Mouse (Mus musculus) forebrain, embryonic 11.5 days (tissue): ENCODE data around the gene Vmn1r3. TPM values are rescaled to one million over a fixed set of nuclear protein-coding genes. Genes with fewer than 3 reads are reported as not detected.
"Not testable (repeated sequence)": the region's sequence is repeated elsewhere in the genome, so short reads cannot be mapped to it uniquely, and the experiment has no call there.

Experiments
- ATAC-seq: fragments of 200-750 bp; cut with Nextera tagmentation; replicated peaks from 2 replicates; pipeline ENCODE4 v1.8.0; 2017; ENCODE audit warnings: moderate TSS enrichment; ENCODE audit not compliant: low FRiP score
- DNase-seq: peaks from one replicate; pipeline ENCODE4 v3.0.0-alpha.2; 2017; ENCODE audit warnings: low spot score
- H3K27ac ChIP-seq: fragments of 300-500 bp; sonication (generic); 2 replicates; pipeline ENCODE4 v1.5.1; 2014; ENCODE audit warnings: low read depth, low read length
- H3K27me3 ChIP-seq: fragments of 300-500 bp; sonication (generic); 2 replicates; pipeline ENCODE4 v1.6.1; 2014; ENCODE audit warnings: mild to moderate bottlenecking, low read length, mixed read lengths; ENCODE audit not compliant: control insufficient read depth, insufficient read depth
- H3K36me3 ChIP-seq: fragments of 300-500 bp; sonication (generic); 2 replicates; pipeline ENCODE4 v1.6.1; 2014; ENCODE audit warnings: mild to moderate bottlenecking, low read length, moderate library complexity, mixed read lengths; ENCODE audit not compliant: control insufficient read depth, insufficient read depth
- H3K4me1 ChIP-seq: fragments of 300-500 bp; sonication (generic); replicated peaks from 2 replicates; pipeline ENCODE4 v1.6.1; 2014; ENCODE audit warnings: low read length, mixed read lengths; ENCODE audit not compliant: control insufficient read depth, insufficient read depth
- H3K4me2 ChIP-seq: fragments of 300-500 bp; sonication (generic); 2 replicates; pipeline ENCODE4 v1.6.1; 2014; ENCODE audit warnings: low read depth, mild to moderate bottlenecking, low read length, moderate library complexity, mixed read lengths; ENCODE audit not compliant: severe bottlenecking
- H3K4me3 ChIP-seq: fragments of 300-500 bp; sonication (generic); 2 replicates; pipeline ENCODE4 v1.5.1; 2014; ENCODE audit warnings: low read depth, low read length
- H3K9ac ChIP-seq: fragments of 300-500 bp; sonication (generic); 2 replicates; pipeline ENCODE4 v1.6.1; 2014; ENCODE audit warnings: low read length
- H3K9me3 ChIP-seq: fragments of 300-500 bp; sonication (generic); 2 replicates; pipeline ENCODE4 v1.6.1; 2016; ENCODE audit warnings: low read length, mixed read lengths; ENCODE audit not compliant: control insufficient read depth
- WGBS: fragments of 180-500 bp; shearing (Covaris S2); extraction: QIAGEN DNeasy Blood & Tissue Kit; methylation state at CpG from one replicate; pipeline ENCODE4 v1.1.7; 2014; 5-methylcytosine and 5-hydroxymethylcytosine counted together
- polyA plus RNA-seq: library from polyadenylated mRNA; unstranded; fragments of >200 nt; fragmentation: Nextera tagmentation; extraction: Ambion mirVana; gene quantifications from 2 replicates; pipeline ENCODE4 v1.2.1, GENCODE M21; 2014

Gene Vmn1r3
- polyA plus RNA-seq = not detected in 2 replicates

GRCm38 (mm10) chr4:3185258-3185657 is at the start of gene Vmn1r3:
TSS of gene Vmn1r3 (minus strand) at chr4:3185358.
- not testable (repeated sequence) for H3K4me3 ChIP-seq, DNase-seq, ATAC-seq, H3K4me2 ChIP-seq, H3K27ac ChIP-seq, H3K27me3 ChIP-seq, H3K4me1 ChIP-seq, H3K36me3 ChIP-seq, H3K9ac ChIP-seq
- peaks cover 12% of the 10 kb centered on the region for H3K9me3 ChIP-seq
- WGBS = 89% methylated on average over 1 of the region's 1 CpGs

- no peaks in the 10 kb centered on the region for H3K4me1 ChIP-seq
- H3K9me3 ChIP-seq = peaks cover 38% of the 10 kb centered on the region
These were observed 46.9 kb upstream of the Vmn1r3 start for GRCm38 (mm10) chr4:3232053-3232452.

GRCm38 (mm10) chr4:3230908-3231684 is 45.9 kb upstream of the Vmn1r3 start:
- Histone ChIP-seq H3K4me1 (no peaks in the 10 kb centered on the region), H3K4me3 (peak overlapping the region; percentile 22), H3K9ac (no peak overlapping the region), H3K4me2 (peak overlapping the region; percentile 51), H3K27me3 (no peaks in the 10 kb centered on the region), H3K9me3 (peaks cover 41% of the 10 kb centered on the region), H3K36me3 (no peaks in the 10 kb centered on the region), H3K27ac (no peak overlapping the region)
- ATAC-seq (no peak), DNase-seq (no peak)
- 6% methylated on average over 33 of the region's 48 CpGs for WGBS

More at GRCm38 (mm10) chr4:3232053-3232452, 46.9 kb upstream of the Vmn1r3 start:
- DNase-seq = no peak
- Histone ChIP-seq H3K27ac (no peak overlapping the region), H3K4me3 (no peak overlapping the region), H3K36me3 (no peaks in the 10 kb centered on the region), H3K4me2 (no peak overlapping the region), H3K27me3 (no peaks in the 10 kb centered on the region), H3K9ac (no peak overlapping the region)
- 70% methylated on average over 6 of the region's 6 CpGs for WGBS
- ATAC-seq = no peak

- Histone ChIP-seq H3K4me1 (no peaks in the 10 kb centered on the region), H3K9me3 (peaks cover 49% of the 10 kb centered on the region), H3K4me3 (no peak overlapping the region), H3K36me3 (no peaks in the 10 kb centered on the region), H3K27ac (no peak overlapping the region), H3K27me3 (no peaks in the 10 kb centered on the region), H3K9ac (no peak overlapping the region), H3K4me2 (no peak overlapping the region)
- WGBS = 74% methylated on average over 4 of the region's 4 CpGs
- no peak for DNase-seq
- no peak for ATAC-seq
These were observed 44.4 kb upstream of the Vmn1r3 start for GRCm38 (mm10) chr4:3229532-3229931.

GRCm38 (mm10) chr4:3228476-3228875 is 43.3 kb upstream of the Vmn1r3 start:
- Histone ChIP-seq H3K36me3 (no peaks in the 10 kb centered on the region), H3K4me3 (no peak overlapping the region), H3K27me3 (no peaks in the 10 kb centered on the region), H3K4me2 (no peak overlapping the region), H3K27ac (no peak overlapping the region), H3K4me1 (no peaks in the 10 kb centered on the region), H3K9me3 (peaks cover 49% of the 10 kb centered on the region), H3K9ac (no peak overlapping the region)
- DNase-seq = peak; percentile 68
- peak; percentile 31; the same call in 1 of the 2 replicates for ATAC-seq
- WGBS = 67% methylated on average over 4 of the region's 4 CpGs

- Histone ChIP-seq H3K4me2 (no peak overlapping the region), H3K4me3 (no peak overlapping the region), H3K27me3 (no peaks in the 10 kb centered on the region), H3K36me3 (no peaks in the 10 kb centered on the region), H3K9ac (no peak overlapping the region), H3K9me3 (peaks cover 46% of the 10 kb centered on the region), H3K27ac (no peak overlapping the region), H3K4me1 (no peaks in the 10 kb centered on the region)
- WGBS = 67% methylated on average over 5 of the region's 5 CpGs
- no peak for DNase-seq
- no peak for ATAC-seq
These were observed 42.6 kb upstream of the Vmn1r3 start for GRCm38 (mm10) chr4:3227751-3228150.

DNA sequence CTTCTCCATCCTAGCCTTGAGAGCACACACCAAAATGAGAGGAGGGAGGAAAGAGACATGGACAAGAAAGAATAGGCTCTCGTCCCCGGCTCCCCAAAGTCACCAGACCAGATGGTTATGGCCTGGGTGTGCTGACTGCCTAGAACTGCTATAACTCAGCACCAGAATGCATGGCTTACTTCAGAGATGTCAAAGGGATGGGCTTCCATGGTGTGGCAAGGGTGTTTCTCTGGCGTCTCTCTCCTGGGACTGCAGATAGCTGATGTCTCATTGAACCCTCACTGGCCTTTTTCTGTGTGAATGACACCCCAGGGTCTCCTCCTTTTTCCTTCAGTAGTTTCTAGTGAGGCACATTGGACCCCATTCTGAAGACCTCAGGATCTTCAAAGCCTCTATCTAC is 41.3 kb upstream of the Vmn1r3 start:
- ATAC-seq (no peak), DNase-seq (no peak)
- Histone ChIP-seq H3K9me3 (peaks cover 40% of the 10 kb centered on the region), H3K4me3 (no peak overlapping the region), H3K4me1 (no peaks in the 10 kb centered on the region), H3K4me2 (no peak overlapping the region), H3K27ac (no peak overlapping the region), H3K9ac (no peak overlapping the region), H3K36me3 (no peaks in the 10 kb centered on the region), H3K27me3 (no peaks in the 10 kb centered on the region)
- WGBS = 75% methylated on average over 3 of the region's 3 CpGs

DNA sequence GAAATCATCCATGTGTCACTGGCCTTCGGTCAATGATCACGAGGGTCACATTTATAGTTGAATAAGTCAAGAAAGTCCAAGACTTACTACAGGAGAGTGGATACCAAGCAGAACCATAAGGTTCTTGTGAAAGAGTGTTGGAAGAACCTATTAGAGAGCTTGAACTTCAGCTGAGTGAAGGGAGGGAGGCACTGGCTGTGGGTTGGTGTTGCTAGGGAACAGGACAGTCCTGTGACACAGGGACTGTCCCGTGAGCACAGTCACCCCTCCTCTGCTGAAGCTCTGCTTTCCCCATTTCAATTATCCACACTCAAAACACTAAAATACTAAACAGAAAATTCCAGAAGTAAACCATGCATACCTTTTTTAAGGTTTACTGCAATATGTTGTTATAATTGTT is 40.3 kb upstream of the Vmn1r3 start:
- DNase-seq, H3K36me3 ChIP-seq, H3K27me3 ChIP-seq, ATAC-seq, H3K9ac ChIP-seq, H3K4me1 ChIP-seq, H3K4me3 ChIP-seq, H3K4me2 ChIP-seq, H3K27ac ChIP-seq: not testable (repeated sequence)
- WGBS = 68% methylated on average over 3 of the region's 3 CpGs
- peaks cover 40% of the 10 kb centered on the region for H3K9me3 ChIP-seq

- not testable (repeated sequence) for H3K9ac ChIP-seq, H3K36me3 ChIP-seq, H3K4me2 ChIP-seq, H3K27me3 ChIP-seq, H3K4me3 ChIP-seq, ATAC-seq, H3K4me1 ChIP-seq, H3K27ac ChIP-seq, DNase-seq
- peaks cover 37% of the 10 kb centered on the region for H3K9me3 ChIP-seq
- WGBS = 44% methylated on average over 3 of the region's 3 CpGs
These were observed 39.7 kb upstream of the Vmn1r3 start for GRCm38 (mm10) chr4:3224848-3225247.
